In the genomic region with DNA sequence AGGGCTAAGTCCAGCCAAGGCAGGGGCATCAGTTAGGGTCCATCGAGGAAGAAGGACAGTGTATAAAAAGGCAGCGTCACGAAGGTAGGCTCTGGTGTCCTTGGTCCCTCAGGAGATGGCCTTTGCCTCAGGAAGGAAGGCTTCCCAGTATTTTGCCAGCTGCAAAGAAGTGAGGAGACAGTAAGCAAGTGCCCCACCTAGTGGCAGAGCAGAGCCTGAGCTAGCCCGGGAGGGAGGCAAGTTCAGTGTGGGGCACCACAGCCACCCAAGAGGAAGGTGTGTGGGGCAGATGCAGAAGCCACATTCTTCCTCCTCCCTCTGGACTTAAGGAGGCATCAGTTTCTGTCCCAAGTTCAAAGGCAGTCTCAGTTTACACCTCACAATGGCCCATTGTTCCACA, we compare ENCODE assay signal across 9 mouse cellular contexts. TPM values are rescaled to one million over a fixed set of nuclear protein-coding genes. Genes with fewer than 3 reads are reported as not detected.
A peak's percentile ranks its signal among the peaks of the same experiment; 100 is the strongest.
DNase-seq lines count a peak whose midpoint lies in the region; ATAC-seq and TF ChIP-seq lines count a peak whose summit lies in the region.
"Had no signal": no experiment of that assay in that cellular context is flagged by ENCODE, and none has a peak within 500 bp of the region (broad histone marks: within the 10 kb centered on the region; RNA-seq: fewer than 3 reads in every experiment).

No protein-coding gene starts in this region.

- peak; percentile 72 for DNase-seq in gastrocnemius, adult 2 months
- no peak for DNase-seq in gastrocnemius, postnatal 25 days
- peak; percentile 51 for DNase-seq in A20 (ENCODE audit: low read depth, low spot score)
- peak; percentile 71 to 88 for DNase-seq in adrenal gland, adult (ENCODE audit: inconsistent age in 2 of 2, low spot score in 1 of 2)
- peak; percentile 74 for DNase-seq in embryonic facial prominence, embryonic 11.5 days (ENCODE audit: low spot score)
- DNase-seq in kidney, postnatal 4 days, result peak; percentile 70 to 73
- DNase-seq in thymus, postnatal 25 days, result peak; percentile 60

- intact Hi-C loops in gastrocnemius, adult 2 months (cut with DNase I), result no loop called here

- H3K36me3 ChIP-seq in embryonic facial prominence, embryonic 11.5 days (replicated peaks; ENCODE audit: control insufficient read depth, insufficient read depth, low read depth, low read length), result peaks cover 2% of the 10 kb centered on the region; the same call in 1 of the 2 replicates

- no peak overlapping the region for H3K9ac ChIP-seq in embryonic facial prominence, embryonic 11.5 days (replicated peaks; ENCODE audit: low read length)

- no peak overlapping the region for H3K4me3 ChIP-seq in gastrocnemius, adult 2 months
- no peak overlapping the region for H3K4me3 ChIP-seq in embryonic facial prominence, embryonic 11.5 days (ENCODE audit: low read depth, low read length)
- H3K4me3 ChIP-seq: megakaryocyte, embryonic 14.5 days had no signal

- H3K4me2 ChIP-seq in embryonic facial prominence, embryonic 11.5 days (ENCODE audit: low read depth, low read length), result no peak overlapping the region

- no peak overlapping the region for H3K27ac ChIP-seq in gastrocnemius, adult 2 months
- no peak overlapping the region; the same call in 1 of the 2 replicates for H3K27ac ChIP-seq in embryonic facial prominence, embryonic 11.5 days (replicated peaks; ENCODE audit: low read depth, low read length)

- WGBS in embryonic facial prominence, embryonic 11.5 days, result 23% methylated on average over 4 of the region's 4 CpGs

- H3K9me3 ChIP-seq in embryonic facial prominence, embryonic 11.5 days (replicated peaks; ENCODE audit: control insufficient read depth, low read length), result no peaks in the 10 kb centered on the region
- H3K9me3 ChIP-seq: megakaryocyte, embryonic 14.5 days had no signal

- no peaks in the 10 kb centered on the region for H3K27me3 ChIP-seq in embryonic facial prominence, embryonic 11.5 days (ENCODE audit: control insufficient read depth, insufficient read depth, low read length)
- H3K27me3 ChIP-seq: megakaryocyte, embryonic 14.5 days had no signal

- no peaks in the 10 kb centered on the region for H3K4me1 ChIP-seq in embryonic facial prominence, embryonic 11.5 days (ENCODE audit: control insufficient read depth, insufficient read depth, low read length)

- peak; percentile 87 for TF ChIP-seq CTCF in gastrocnemius, adult 2 months (IDR thresholded peaks at IDR 0.05)

- ATAC-seq in embryonic facial prominence, embryonic 11.5 days (replicated peaks; ENCODE audit: insufficient number of reproducible peaks, low FRiP score, low TSS enrichment, low read depth), result peak; percentile 42; the same call in 1 of the 2 replicates
- peak; percentile 90 for ATAC-seq in megakaryocyte progenitor cell, adult 5-6 weeks (replicated peaks; ENCODE audit: poor library complexity)

RNA-seq across cellular contexts. Expression of gene Snx22, which starts 18.9 kb away (rescaled TPM):
- under 1 TPM in 1 of 2 experiments, not detected in 1; 0.28 TPM for total RNA-seq in gastrocnemius, adult 2 months (2021)
- total RNA-seq in gastrocnemius, postnatal 25 days (2021), result under 1 TPM; 0.18 to 0.21 TPM
- polyA plus RNA-seq in embryonic facial prominence, embryonic 11.5 days (2014; fragmentation: Nextera tagmentation; extraction: Ambion mirVana), result 4.1 and 4.7 TPM in 2 replicates
- 0.17 and 0.37 TPM in 2 replicates for total RNA-seq in megakaryocyte progenitor cell, adult 5-6 weeks (2015)
- total RNA-seq in megakaryocyte progenitor cell, adult 5-6 weeks (2017), result 0.81 and 0.96 TPM in 2 replicates

RNA-seq across cellular contexts. Expression of gene Ppib, which starts 28.4 kb away (rescaled TPM):
- 10 to 100 TPM; 32.6 to 48.8 TPM for total RNA-seq in gastrocnemius, adult 2 months (2021)
- total RNA-seq in gastrocnemius, postnatal 25 days (2021), result 10 to 100 TPM; 50.9 to 69.2 TPM
- 543 and 552 TPM in 2 replicates for polyA plus RNA-seq in embryonic facial prominence, embryonic 11.5 days (2014; fragmentation: Nextera tagmentation; extraction: Ambion mirVana)
- total RNA-seq in megakaryocyte progenitor cell, adult 5-6 weeks (2015), result 466 and 518 TPM in 2 replicates
- 761 and 799 TPM in 2 replicates for total RNA-seq in megakaryocyte progenitor cell, adult 5-6 weeks (2017)

RNA-seq across cellular contexts. Expression of gene Snx1, which starts 38.0 kb away (rescaled TPM):
- total RNA-seq in gastrocnemius, adult 2 months (2021), result 10 to 100 TPM; 10.9 to 16.0 TPM
- total RNA-seq in gastrocnemius, postnatal 25 days (2021), result 10 to 100 TPM; 14.0 to 16.7 TPM
- 144 and 148 TPM in 2 replicates for polyA plus RNA-seq in embryonic facial prominence, embryonic 11.5 days (2014; fragmentation: Nextera tagmentation; extraction: Ambion mirVana)
- 54.4 and 54.8 TPM in 2 replicates for total RNA-seq in megakaryocyte progenitor cell, adult 5-6 weeks (2015)
- 104 and 107 TPM in 2 replicates for total RNA-seq in megakaryocyte progenitor cell, adult 5-6 weeks (2017)

RNA-seq across cellular contexts. Expression of gene Ciao2a, which starts 38.0 kb away (rescaled TPM):
- total RNA-seq in gastrocnemius, adult 2 months (2021), result 10 to 100 TPM; 43.7 to 52.9 TPM
- total RNA-seq in gastrocnemius, postnatal 25 days (2021), result 10 to 100 TPM; 42.1 to 47.7 TPM
- polyA plus RNA-seq in embryonic facial prominence, embryonic 11.5 days (2014; fragmentation: Nextera tagmentation; extraction: Ambion mirVana), result 184 and 206 TPM in 2 replicates
- total RNA-seq in megakaryocyte progenitor cell, adult 5-6 weeks (2015), result 306 and 323 TPM in 2 replicates
- 166 and 204 TPM in 2 replicates for total RNA-seq in megakaryocyte progenitor cell, adult 5-6 weeks (2017)

Comparison
In these comparisons a context has a peak if more than half of its experiments do, and no peak if none do; other contexts are left out.
1. RNA of gene Ppib, which starts 28.4 kb away (total RNA-seq): 466 to 799 TPM in megakaryocyte progenitor cell, adult 5-6 weeks; 50.9 to 69.2 TPM in gastrocnemius, postnatal 25 days and 32.6 to 48.8 TPM in gastrocnemius, adult 2 months; every median in the first group is over 4 times any median in the second.